Mouse (Mus musculus) adrenal gland, postnatal 25 days (tissue): ENCODE measurements around the gene Ncoa7. TPM values are rescaled to one million over a fixed set of nuclear protein-coding genes. Genes with fewer than 3 reads are reported as not detected.
"Not testable (repeated sequence)": the region's sequence is repeated elsewhere in the genome, so short reads cannot be mapped to it uniquely, and the experiment has no call there.

Source experiments
- DNase-seq: peaks from one replicate; pipeline ENCODE4 v3.0.0; 2021; ENCODE audit warnings: mixed read lengths
- total RNA-seq: library from RNA; stranded (reverse); gene quantifications from 2 replicates; pipeline ENCODE4 v1.2.3, GENCODE M21; 2021

Ncoa7 gene
- total RNA-seq, 1 experiment from 2014 or later: 42.0 TPM

DNA sequence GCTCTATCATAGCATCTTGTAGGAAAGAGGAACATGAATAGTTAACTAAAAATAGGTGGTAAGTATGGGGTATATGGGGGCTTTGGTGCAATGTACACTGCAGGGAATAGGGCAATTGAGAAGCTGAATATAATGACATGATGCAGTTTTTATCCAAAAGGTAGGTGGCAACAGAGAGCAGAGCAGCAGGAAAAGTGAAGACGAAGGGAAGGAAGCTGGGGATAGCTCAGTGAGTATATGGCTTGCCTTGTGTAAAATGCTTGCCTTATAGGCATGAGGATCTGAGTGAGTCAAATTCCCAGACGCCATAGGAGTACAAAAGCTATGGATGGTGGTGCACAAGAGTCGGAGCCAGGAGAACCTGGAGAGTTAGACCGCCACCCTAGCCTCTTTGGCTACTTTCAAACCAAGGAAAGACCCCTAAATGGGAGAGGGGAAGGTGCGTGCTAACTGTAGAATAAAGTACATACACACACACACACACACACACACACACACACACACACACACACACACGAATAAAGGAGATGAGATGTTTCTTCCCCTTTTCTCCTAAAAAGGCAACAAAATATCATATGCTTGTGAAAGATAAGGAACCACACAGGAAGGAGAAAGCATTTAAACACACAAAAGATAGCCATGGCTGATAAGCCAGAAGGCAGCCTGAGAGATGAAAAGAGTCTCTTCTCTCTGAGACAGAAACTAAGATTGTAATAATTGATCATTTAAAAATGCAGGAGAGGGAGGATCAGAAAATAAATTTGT is 142.4 kb downstream of the Ncoa7 start:
- DNase-seq: no peak

DNA sequence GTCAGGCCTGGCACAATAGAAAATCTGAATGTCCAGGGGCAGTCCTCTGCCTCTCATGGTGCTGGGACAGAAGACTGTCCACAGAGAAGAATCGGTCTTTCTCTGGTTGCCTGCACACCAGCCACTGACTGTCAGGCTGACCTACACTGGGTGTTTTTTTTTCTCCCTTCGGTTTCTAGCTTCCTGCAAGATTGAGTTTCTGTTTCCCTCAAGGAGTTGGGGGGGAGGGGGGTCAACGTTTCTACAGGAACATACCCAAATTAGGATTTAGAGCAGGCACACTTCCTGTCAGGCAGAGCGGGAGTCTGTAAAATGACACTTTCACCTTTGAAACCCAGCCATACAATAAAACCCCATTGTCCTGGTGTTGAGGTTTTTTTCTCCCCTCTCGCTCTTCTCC is 147.5 kb downstream of the Ncoa7 start:
- no peak for DNase-seq

DNA sequence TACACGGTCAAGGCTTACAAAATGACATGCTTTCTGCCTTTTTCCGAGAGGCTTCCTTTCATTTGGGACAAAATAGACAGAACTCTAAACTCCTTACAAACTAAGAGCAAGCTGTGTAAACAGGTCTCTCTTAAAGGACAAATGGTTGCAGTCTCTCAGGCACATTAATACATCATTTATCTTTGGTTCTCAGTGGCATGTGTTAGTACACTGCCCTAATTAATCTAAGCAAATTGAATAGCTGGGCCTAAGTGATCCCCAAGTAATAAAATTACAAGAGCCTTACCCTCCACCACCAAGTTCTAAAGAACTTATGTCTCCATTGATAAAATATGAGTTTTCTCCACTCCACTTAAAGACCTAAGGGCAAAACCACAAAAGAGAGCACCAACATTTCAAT is 155.4 kb downstream of the Ncoa7 start:
- DNase-seq: no peak

DNA sequence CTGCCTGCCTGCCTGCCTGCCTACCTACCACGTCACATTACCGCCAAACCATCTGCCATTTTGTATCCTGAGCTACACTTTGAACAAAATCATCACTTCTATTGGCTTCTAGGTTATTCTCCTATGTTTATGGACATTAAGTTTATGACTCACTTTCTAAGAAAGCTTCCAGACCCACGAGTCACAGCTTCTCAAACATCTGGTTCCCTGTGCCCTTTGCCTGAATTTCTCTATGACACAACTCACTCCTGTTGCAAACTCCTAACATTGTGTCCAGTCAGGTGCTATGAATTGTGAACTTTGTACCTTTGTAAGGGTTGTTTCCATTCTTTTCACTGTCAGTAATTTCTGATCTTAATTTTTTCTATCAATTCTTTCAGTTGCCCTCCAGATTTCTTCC is 164.9 kb downstream of the Ncoa7 start:
- no peak for DNase-seq

DNA sequence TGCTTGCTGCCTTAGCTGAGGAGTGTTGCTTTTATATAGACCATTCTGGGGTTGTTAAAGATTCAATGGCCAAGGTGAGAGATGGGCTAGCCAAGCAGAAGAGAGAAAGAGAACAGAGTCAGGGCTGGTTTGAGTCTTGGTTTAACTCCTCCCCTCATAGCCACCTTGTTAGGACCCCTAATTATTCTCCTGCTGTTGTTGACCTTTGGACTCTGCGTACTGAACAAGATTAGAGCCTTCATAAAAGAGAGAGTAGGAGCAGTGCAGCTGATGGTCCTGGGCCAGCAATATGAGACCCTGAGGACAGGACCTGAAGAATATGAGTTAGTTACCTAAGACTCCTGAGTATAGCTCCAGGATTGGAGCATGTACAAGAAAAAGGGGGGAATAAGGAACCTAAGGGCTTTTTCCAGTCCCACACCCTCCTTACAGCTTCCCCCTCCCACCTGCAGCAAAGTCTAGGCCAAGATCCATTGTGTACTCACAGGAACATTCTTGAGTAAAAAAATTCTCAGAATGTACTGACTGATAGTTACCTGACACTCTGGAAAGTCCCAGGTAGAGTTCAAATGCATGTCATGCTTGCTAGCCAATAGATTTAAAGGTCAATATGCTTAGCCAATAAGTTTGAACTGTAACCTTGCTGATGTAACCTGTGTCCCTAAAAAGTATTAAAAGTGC is 166.5 kb downstream of the Ncoa7 start:
- DNase-seq: not testable (repeated sequence)

DNA sequence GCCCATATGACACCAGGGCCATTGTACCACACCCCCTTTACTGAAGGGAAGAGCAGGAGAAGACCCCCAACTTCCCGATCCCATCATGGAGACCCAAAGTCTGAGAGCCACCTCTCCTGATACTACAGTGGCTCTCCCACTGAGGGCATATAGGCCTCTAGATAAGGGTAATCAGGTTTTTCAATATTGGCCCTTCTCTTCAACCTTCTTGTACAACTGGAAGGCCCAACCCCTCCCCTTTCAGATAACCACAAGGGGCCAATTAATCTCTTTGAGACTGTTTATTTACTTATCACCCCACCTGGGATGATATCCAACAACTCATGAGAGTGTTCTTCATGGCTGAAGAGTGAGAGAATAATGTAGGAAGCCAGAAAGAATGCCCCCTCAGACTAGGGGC is 170.4 kb downstream of the Ncoa7 start:
- no peak for DNase-seq

DNA sequence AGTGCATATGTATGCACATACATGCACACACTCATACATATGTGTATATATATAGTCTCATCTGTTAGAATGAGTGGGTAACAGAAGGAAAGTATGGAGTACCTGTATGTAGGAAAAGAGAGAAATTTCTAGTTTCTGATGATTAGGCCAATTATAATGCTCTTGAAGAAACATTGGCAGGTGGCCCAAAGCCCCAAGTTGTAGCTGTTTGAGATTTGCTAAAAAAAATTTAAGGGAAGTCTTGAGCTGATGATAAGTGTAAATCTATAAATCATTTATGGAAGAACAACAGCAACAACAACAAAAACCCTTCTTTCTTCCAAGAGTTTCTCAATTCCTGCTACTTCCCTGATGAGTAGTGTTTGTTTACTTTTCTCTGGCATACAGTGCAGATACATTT is 173.1 kb downstream of the Ncoa7 start:
- DNase-seq: no peak

DNA sequence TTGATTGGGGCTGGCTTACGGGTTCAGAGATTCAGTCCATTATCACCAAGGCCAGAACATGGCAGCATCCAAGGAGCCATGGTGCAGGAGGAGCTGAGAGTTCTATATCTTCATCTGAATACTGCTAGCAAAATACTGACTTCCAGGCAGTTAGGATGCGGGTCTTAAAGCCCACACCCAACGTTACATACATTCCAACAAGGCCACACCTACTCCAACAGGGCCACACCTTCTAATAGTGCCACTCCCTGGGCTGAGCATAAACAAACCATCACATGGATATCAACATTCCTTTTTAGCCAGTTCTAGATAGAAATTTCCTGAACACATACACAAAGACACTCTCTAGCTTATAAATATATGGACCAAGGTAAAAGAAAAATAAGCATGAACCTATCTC is 173.6 kb downstream of the Ncoa7 start, which contains the start of gene Hint3:
Gene Hint3 (minus strand): TSS at position 120 of the 400 bp plus-strand sequence.
- no peak for DNase-seq

DNA sequence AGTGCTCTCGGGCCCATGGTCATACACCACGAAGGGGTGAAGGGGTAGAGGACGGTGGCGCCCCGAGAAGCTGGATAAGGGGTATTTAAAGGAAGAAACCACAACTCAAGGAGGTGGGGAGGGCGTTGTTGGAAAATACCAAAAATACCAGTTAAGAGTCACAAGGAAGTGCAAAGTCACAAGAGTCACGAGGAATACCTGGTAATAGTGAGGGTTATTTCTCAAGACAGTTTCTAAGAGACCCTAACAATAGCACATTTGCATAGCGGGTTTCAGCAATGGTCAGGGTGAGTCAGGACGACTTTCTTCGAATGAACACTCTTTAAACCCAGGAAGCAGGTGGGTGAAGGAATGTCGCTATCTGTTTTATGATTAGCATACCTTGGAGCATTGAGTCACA is 174.7 kb downstream of the Ncoa7 start:
- DNase-seq: not testable (repeated sequence)

DNA sequence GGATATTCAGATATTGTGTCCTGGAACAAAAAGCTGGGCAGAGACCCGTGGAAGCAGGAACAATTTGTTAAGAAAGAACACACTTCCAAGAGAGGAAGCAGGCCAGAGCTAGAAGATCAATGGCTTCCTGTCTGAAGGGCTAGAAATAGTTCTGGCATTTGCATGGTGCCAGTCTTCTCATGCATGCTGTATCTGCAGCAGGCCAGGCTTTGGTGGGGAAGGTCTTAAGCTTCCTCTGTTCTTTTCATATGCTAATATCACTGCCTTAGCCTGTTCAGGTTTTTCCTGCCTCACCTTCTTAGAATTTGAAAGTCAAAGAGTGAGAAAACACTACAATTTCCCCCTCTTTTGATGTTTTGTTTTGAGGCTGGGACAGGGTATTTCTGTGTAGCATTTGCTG is 175.6 kb downstream of the Ncoa7 start:
- no peak for DNase-seq

DNA sequence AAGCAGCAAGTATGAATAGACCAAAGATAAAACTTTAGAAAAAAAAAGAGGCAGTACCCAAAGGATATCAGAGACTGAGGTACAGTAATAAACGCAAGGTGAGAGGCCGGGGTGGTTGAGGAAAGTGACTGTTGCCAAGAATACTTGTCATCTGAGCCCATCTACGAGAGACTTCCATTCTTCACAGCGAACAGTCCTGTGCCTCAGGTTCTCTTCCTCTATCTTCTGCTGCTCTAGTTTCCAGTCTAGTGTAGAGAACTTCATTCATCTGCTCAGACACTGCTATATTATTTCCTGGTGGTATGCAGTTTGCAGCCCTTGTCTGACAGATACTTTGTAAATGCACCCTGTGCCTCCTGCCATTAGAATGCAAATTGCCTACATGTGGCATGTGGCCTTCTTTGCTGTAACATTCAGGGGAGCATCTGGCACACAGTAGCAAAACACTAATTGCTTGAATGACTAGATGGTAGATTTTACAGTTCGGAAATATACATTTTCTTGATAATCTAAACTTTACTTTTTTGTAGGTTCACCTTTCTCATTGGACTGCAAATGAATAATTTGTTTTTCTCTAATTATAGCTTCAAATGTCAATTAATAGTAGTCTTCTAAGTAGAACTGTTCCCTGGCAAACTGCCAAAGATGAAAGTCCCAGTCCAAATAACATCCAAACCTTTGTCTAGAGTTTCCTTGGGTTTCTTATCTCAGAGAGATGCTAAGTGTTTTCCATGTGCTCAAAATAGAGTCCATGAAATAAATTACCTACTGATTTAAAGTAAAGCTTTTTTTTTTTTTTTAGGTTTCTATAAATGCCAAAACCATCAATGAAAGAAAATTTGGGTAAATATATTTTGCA is 178.7 kb downstream of the Ncoa7 start:
- no peak for DNase-seq

DNA sequence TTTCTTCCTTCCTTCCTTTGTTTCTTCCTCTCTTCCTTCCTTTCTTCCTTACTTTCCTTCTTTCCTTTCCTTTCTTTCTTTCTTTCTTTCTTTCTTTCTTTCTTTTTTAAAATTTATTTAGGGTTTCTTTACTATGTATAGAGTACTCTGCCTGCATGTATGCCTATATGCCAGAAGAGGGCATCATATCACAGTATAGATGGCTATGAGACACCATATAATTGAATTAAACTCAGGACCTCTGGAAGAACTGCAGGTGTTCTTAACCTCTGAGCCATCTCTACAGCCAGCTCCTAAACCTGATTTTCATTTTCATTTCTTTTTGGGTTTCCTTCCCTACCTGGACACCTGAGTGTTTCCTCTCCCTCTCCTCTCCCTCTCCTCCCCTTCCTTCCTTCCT is 180.2 kb downstream of the Ncoa7 start:
- DNase-seq: no peak

DNA sequence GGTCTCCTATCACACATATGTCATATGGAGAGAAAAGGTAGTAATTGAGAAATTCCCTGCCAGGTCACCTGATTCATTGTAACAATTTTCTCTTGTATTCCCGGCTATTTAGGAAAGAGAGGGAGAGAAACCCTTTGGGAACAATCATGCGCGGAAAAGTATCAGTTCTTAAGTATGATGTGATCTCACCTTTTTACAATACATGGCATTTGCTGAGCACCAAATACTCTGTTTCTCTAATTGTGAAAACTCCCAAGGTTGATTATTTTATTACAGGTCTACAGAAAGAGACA is 184.3 kb downstream of the Ncoa7 start:
- DNase-seq: no peak

DNA sequence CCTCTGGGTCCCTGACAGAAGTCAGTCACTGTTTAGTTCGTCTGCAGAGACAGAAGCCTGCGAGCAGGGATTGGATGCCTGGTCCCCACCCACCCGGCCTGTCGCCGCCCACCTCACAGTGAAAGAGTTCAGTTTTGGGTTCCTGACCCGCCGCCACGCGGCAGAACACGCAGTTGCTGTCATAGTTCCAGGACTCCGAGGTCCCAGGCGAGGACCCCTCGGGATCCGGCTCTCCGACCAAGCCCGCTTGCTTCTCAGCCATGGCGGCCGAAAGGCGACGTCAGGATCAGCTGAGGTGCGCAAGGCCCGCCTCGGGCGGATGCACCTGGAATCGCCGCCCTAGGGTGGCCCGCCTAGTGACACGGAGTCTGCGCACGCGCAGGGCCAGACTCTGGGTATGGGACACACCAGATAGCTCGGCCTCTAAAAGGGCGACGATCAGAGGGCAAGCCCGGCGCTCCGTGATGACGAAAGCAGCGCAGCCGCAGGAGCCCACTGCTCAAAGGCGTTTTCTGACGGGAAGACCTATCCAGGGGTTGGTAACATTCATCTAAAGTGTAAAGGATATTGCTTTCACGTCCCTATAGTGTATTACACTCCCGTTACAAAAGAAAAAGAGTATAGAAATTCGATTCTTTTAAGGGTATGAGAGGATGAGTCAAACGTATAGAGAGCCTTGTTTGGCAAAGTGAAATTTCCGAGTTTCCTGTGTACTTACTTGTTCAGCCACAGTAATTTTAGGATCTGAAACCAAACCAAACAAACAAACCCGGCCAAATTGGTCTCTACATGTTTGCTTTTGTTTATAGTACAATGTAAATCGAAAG is 184.8 kb downstream of the Ncoa7 start:
- peak; percentile 99 for DNase-seq

DNA sequence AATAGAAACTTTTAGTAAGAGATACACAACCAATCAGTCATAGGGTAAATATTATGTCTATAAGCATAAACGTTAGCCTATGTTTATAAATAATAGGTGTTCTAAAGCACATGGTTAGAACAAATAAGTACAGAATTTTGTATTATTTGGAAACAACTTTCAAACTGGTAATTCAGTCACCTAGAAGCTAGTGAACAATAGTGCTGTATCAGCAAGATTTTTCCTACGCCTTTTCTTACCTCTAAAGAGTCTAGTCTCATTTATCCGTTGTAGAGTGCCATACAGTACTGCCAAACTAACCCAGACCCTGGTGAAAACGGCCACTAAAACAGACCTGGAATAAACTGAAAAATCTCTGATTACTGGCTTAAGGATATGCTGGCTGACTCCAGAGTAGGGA is 190.1 kb downstream of the Ncoa7 start:
- no peak for DNase-seq

DNA sequence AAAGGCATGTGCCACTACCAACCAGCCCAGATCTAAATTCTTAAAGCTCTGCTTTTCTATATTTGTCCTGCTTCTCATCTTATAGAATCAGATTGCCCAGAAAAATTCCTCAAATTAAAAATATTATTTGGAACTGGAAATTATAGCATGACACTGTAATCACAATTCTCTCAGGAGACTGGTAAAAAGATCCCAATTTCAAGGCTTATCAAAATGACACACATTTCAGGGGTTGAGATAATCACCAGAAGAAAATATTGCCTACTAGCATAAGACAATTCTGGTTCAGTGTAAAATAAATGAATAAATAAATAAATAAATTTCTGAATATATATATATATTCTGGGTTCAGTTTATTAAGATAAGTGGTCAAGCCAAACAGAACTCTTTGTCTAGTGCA is 193.5 kb downstream of the Ncoa7 start:
- DNase-seq: no peak

DNA sequence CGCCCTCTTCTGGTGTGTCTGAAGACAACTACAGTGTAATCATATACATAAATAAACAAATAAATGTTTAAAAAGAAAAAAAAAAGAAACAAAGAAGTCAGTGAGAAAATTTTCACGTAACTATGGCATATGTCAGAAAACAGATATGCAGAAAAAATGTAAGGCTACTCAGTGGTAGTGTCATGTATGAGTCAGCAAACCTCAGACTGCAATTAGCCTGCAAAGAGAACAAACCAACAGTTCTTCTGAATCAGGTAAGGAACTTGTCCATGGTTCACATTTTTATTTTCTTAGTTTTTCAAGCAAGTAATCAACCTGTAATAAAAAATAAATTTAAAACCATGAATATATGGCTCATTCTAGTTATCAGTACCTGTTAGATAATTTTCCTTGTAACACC is 195.0 kb downstream of the Ncoa7 start:
- no peak for DNase-seq

DNA sequence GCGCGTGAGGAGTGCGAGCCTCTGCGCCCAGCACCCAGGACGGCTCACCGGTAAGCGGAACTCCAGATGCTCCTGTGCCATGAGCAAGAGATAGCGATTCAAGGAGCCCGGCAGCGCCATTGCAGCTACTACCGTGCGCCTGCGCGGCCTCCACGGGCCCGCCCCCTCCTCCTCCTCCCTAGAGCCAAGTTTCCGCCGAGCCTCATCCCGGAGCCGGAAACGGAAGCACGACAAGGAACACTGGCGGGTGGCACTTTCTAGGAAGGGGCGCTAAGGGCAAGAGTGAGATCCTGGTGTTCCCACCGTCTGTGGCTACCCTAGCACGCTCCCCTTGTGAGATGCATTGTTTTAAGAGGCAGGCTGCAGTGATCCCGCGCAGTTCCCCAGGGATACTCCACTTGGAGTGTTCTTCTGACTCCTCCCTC is 202.6 kb downstream of the Ncoa7 start, which contains the start of gene Trmt11:
Gene Trmt11 (minus strand): TSS at position 208 of the 425 bp plus-strand sequence.
- DNase-seq: peak; percentile 91

DNA sequence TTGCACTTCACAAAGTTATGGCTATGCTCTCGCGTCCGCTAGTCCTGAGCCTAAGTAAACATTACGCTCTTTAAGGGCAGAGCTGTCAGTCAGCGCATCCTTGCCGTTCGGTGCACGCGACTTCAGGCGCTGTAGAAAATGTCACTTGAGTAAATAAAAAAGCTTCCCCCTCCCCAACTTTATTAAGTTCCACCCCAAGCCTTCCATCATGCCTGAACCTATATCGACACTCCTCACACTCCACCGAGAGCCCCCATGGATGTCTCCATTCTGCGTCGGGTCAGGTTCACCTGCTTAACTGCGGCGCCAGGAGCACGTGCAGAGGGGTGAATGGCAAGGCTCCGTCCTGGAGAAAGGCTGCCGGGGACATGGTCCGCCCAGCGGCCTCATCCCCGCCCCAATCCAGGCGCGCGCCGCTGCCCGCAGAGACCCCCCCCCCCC is 203.0 kb downstream of the Ncoa7 start:
- DNase-seq: no peak

DNA sequence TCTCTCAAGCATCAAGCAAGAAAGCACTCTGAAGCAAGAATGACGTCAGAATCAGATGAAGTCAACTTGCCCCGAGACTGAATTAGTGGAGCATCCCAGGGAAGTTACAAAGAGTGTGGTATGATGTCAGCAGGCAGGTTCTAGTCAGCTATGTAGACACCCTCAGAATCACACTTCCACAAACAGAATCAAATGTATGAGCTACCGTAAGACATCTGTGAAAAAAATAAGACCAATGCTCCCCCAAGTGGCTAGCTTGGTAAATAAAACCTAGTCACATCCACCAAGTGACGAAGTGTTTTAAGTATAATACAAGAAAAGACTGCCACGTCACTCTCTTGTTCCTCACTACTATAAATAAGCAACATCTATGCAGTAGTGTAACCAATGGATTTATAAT is 216.1 kb downstream of the Ncoa7 start:
- no peak for DNase-seq

DNA sequence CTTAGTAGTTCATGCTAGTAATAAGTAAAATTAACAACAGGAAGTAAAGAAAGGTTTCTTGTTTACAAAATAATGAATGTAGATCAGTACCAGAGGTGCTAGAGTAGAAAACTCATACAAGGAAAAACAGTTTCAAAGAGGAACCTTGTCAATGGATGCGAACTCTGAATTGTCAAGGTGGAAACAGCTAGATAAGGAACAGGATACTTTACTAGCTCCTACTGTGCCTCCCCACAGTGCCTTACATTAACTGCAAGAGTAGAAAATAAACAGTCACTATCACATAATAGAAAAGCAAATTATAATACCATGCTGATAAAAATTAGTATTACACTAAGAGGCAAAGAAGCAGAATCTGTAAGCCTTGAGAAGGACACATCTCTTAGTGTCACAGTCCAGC is 217.4 kb downstream of the Ncoa7 start:
- no peak for DNase-seq
